Mouse (Mus musculus) testis, adult 2 months (tissue): ENCODE data around the gene Rnf115. TPM values are rescaled to one million over a fixed set of nuclear protein-coding genes. Genes with fewer than 3 reads are reported as not detected.

Source experiments
- H3K27ac ChIP-seq: fragments of 200-500 bp; 2 replicates; pipeline ENCODE4 v1.5.1; 2012; ENCODE audit warnings: low read depth, low read length; ENCODE audit not compliant: control insufficient read depth, insufficient read depth
- H3K27me3 ChIP-seq: fragments of 200-500 bp; 2 replicates; pipeline ENCODE4 v1.6.1; 2012; ENCODE audit warnings: mild to moderate bottlenecking, low read length, moderate library complexity; ENCODE audit not compliant: control insufficient read depth, insufficient read depth
- H3K36me3 ChIP-seq: fragments of 200-500 bp; 2 replicates; pipeline ENCODE4 v1.6.1; 2012; ENCODE audit warnings: mild to moderate bottlenecking, low read length; ENCODE audit not compliant: control insufficient read depth, insufficient read depth
- H3K4me1 ChIP-seq: fragments of 200-500 bp; 2 replicates; pipeline ENCODE4 v1.6.1; 2012; ENCODE audit warnings: low read length; ENCODE audit not compliant: control insufficient read depth, insufficient read depth
- H3K4me3 ChIP-seq: fragments of 200-500 bp; 2 replicates; pipeline ENCODE4 v1.5.1; 2012; ENCODE audit warnings: low read depth, mild to moderate bottlenecking, low read length, moderate library complexity, mixed read lengths; ENCODE audit not compliant: control insufficient read depth
- CTCF ChIP-seq: fragments of 200-500 bp; IDR thresholded peaks from 2 replicates; pipeline ENCODE4 v1.5.1; 2012; ENCODE audit warnings: low read depth, mild to moderate bottlenecking, inconsistent platforms, low read length, moderate library complexity; ENCODE audit not compliant: control insufficient read depth, insufficient read depth, insufficient replicate concordance
- POLR2A ChIP-seq: fragments of 200-500 bp; IDR thresholded peaks from 2 replicates; pipeline ENCODE4 v1.6.1; 2012; ENCODE audit warnings: low read depth, mild to moderate bottlenecking, inconsistent platforms, low read length, moderate library complexity; ENCODE audit not compliant: control insufficient read depth
- polyA plus RNA-seq: library from polyadenylated mRNA; depleted of rRNA; stranded (reverse); fragments of >200 nt; gene quantifications from 2 replicates; pipeline ENCODE4 v1.2.3, GENCODE M21; 2012

The Rnf115 gene
- polyA plus RNA-seq, 1 experiment: 9.4 TPM

DNA sequence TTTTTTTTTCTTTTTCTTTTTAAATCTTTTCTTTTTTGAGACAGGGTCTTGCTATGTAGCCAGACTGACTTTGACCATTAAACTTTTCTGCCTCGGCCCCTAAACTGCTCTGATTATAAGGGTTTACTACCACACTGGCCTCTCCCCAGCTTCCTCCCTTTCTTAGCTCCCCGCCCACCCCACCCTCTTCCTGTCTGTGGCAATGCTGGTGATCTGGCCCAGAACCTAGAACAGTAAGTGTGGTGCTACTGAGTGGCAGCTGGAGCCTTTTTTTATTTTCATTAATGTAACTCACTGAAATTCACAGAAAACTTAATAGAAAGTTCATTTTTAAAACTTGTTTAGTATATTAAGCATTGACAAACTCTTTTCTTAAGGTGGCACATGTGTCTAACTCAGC lies 11.6 kb upstream of the Rnf115 start:
- H3K27ac ChIP-seq: no peak overlapping the region
- no peaks in the 10 kb centered on the region for H3K27me3 ChIP-seq
- H3K4me1 ChIP-seq: no peaks in the 10 kb centered on the region
- no peak overlapping the region for H3K4me3 ChIP-seq
- peaks cover 2% of the 10 kb centered on the region for H3K36me3 ChIP-seq
- no peak for TF ChIP-seq CTCF
- TF ChIP-seq POLR2A: no peak

DNA sequence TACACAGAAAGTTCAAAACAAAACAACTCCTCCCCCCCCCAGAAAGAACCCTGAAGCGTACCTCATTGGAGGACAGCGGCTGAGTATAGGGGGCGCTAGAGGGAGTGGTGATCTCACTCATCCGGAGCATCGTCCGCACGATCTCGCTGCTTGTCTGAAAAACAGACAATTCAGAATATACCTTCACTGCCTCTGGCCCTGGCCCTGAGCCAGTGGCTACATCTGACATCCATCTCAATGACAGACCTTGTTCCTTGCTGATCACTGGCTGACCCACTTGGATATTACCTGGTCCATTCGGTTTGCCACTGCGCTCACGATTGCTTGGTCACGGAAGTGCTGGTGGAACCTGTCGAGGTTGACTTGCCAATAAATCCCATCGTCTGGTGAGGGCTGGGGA lies 8.3 kb upstream of the Rnf115 start:
- TF ChIP-seq CTCF (peak; percentile 36; the same call in 1 of the 2 replicates), POLR2A (no peak)
- Histone ChIP-seq H3K27me3 (no peaks in the 10 kb centered on the region), H3K4me1 (no peaks in the 10 kb centered on the region), H3K27ac (no peak overlapping the region), H3K36me3 (peaks cover 2% of the 10 kb centered on the region), H3K4me3 (no peak overlapping the region)

DNA sequence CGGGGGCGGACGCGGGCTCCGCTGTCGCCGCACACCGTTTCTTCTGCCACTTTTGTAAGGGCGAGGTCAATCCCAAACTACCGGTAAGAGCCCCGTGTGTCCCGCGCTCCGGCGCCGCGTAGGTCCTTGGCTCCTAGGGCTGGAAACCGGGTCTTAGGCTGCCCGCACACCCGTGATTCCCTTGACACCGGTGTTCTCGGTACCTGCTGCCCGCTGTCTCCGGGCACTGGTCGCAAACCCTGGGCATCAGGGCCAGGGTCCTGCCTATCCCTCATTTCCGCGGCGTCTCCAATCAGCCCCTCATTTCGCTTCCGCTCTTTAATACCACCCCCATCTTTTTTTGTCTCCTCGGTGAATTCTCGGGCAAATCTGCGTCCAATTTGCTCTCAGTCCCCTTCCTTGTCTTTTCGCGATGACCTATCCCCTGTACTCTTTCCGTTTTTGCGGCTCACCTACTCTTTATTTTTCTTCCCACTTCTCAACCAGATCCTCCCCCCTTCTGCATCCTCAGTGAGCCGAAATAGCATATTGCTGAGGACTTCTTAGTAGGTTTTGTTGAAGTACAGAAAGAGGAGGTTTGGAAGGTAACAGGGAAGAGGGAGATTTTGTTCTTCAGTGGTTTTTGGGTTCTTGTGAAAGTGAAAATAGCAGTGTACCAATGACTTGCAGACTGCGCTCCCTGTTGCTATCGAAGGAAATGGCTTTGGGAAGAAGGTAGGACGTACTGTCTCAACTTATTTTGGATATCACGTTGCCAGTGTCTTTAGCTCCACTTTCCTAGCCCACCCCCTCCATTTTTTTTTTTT lies 567 bp downstream of the Rnf115 start:
- Histone ChIP-seq H3K36me3 (no peaks in the 10 kb centered on the region; the same call in 1 of the 2 replicates), H3K4me3 (peak overlapping the region; percentile 92), H3K4me1 (peaks cover 5% of the 10 kb centered on the region), H3K27me3 (no peaks in the 10 kb centered on the region), H3K27ac (peak overlapping the region; percentile 87)
- TF ChIP-seq POLR2A: no peak
- TF ChIP-seq CTCF: no peak

DNA sequence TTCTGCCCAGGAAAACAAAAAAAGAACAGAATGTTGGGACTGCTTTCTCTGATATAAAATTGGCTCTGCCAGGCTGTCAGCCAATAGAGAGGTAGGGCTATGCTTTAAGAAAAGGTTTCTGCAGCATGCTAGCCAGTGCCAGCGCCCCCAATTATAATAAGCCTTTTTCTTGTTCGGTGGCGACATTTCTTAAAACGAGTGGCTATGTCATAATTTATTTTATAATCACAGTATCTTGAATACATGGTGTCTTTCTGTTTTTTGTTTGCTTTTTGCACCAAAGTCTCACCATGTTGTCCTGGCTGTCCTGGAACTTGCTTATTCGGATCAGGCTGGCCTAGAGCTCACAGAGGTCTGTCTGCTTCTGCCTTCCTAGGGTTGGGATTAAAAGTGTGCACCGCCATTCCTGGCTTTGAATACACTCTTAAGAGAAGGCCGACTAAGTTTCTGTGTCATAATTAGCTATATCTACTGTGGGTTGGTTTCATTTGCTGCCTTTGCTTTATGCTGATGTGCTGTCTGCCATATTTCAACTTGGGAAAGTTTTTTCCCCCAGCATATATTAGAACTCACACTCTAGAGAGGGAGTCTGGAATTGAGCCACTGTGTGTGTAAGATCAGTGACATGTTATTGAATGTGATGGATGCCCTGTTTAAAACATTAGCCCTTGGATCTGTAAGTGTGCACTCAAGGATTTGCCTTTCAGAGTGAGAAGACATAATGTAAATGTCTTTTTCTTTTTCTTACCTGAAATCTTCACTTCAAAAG lies 1.4 kb downstream of the Rnf115 start:
- Histone ChIP-seq H3K27ac (peak overlapping the region; percentile 87; the same call in 1 of the 2 replicates), H3K27me3 (no peaks in the 10 kb centered on the region), H3K36me3 (no peaks in the 10 kb centered on the region), H3K4me1 (peaks cover 5% of the 10 kb centered on the region), H3K4me3 (peak overlapping the region; percentile 92; the same call in 1 of the 2 replicates)
- no peak for TF ChIP-seq CTCF
- no peak for TF ChIP-seq POLR2A

DNA sequence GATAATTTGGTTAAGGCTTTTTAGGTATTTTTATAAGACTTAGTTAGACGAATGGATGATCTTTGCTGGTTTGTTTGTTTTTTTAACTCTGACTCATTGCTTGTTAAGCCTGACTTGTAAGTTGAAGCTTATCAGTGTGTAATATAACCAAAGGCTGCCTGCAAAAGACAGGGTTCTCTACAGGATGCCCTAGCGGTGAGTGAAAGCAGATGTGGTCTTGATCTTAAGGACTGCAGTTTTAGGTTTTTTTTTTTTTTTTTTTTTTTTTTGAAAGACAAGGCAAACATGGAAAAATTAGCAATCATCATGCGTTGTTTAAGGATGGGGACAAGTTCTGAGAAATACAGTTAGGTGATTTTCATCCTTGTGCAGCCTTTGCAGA lies 1.9 kb downstream of the Rnf115 start:
- no peak for TF ChIP-seq CTCF
- TF ChIP-seq POLR2A: no peak
- Histone ChIP-seq H3K4me1 (peaks cover 7% of the 10 kb centered on the region), H3K36me3 (no peaks in the 10 kb centered on the region), H3K27me3 (no peaks in the 10 kb centered on the region), H3K4me3 (no peak overlapping the region), H3K27ac (no peak overlapping the region)

DNA sequence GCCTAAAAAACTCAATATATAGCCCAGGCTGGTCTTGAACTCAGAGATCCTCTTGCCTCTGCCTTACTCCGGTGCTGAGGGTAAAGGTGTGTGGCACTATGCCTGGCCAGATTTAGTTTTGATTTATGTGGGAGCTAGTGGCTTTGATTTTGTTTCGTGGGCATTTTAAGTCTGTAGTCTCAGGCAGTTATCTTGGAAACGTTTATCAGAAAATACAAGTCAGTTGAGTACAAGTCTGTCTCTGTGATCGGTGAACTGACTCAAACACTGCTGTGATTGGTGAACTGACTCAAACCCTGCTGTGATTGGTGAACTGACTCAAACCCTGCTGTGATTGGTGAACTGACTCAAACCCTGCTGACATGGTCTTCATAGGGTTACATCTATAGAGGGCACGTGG lies 3.3 kb downstream of the Rnf115 start:
- H3K36me3 ChIP-seq: no peaks in the 10 kb centered on the region
- no peaks in the 10 kb centered on the region for H3K27me3 ChIP-seq
- no peak overlapping the region for H3K4me3 ChIP-seq
- H3K27ac ChIP-seq: no peak overlapping the region
- H3K4me1 ChIP-seq: peaks cover 7% of the 10 kb centered on the region
- no peak for TF ChIP-seq CTCF
- no peak for TF ChIP-seq POLR2A

DNA sequence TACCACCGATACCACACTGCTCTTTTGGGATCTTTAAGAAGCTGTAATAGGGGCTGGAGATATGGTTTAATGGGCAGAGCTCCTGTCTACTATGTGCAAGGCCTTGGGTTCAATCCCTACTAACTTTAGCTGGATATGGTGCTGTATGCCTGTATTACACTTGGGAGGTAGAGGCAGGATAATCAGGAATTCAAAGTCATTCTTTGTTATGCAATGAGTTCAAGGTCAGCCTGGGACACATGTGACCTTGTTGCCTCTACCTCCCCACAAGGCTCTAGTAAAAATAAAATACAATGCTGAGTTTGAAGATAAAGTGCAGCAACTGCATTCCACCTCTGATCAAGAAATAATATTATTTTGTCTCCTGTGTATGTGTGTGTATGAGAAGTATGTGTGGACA lies 6.5 kb downstream of the Rnf115 start:
- TF ChIP-seq CTCF: no peak
- no peak for TF ChIP-seq POLR2A
- no peaks in the 10 kb centered on the region for H3K27me3 ChIP-seq
- H3K36me3 ChIP-seq: no peaks in the 10 kb centered on the region
- H3K27ac ChIP-seq: no peak overlapping the region
- peaks cover 7% of the 10 kb centered on the region for H3K4me1 ChIP-seq
- no peak overlapping the region for H3K4me3 ChIP-seq
